ENCODE assay signal across 8 mouse cellular contexts in genomic region chr7:141173323-141173850, GRCm38 (mm10). TPM values are rescaled to one million over a fixed set of nuclear protein-coding genes. Genes with fewer than 3 reads are reported as not detected.
DNase-seq lines count a peak whose midpoint lies in the region; ATAC-seq and TF ChIP-seq lines count a peak whose summit lies in the region.

No protein-coding gene starts in this region.

- no peak for TF ChIP-seq CTCF in cerebellum, adult 2 months (IDR thresholded peaks at IDR 0.05; ENCODE audit: borderline replicate concordance, insufficient read depth, low read depth, low read length)
- TF ChIP-seq CTCF in thymus, adult 2 months (IDR thresholded peaks at IDR 0.05; ENCODE audit: borderline replicate concordance, control insufficient read depth, extremely low read depth, insufficient read depth, low read length, poor library complexity): no peak

- WGBS in cerebellum, adult 2 months: 83% methylated on average over 5 of the region's 5 CpGs
- WGBS in thymus, adult 2 months: 78% methylated on average over 5 of the region's 5 CpGs
- 80% methylated on average over 5 of the region's 5 CpGs for WGBS in liver, embryonic 12.5 days (ENCODE audit: insufficient replicate concordance)

- no peaks in the 10 kb centered on the region for H3K36me3 ChIP-seq in thymus, adult 2 months (ENCODE audit: control insufficient read depth, insufficient read depth, low read length)
- H3K36me3 ChIP-seq in liver, embryonic 12.5 days: no peaks in the 10 kb centered on the region

- peak overlapping the region; percentile 79 for H3K4me2 ChIP-seq in liver, embryonic 12.5 days

- no peak for ATAC-seq in liver, embryonic 12.5 days

- no peak overlapping the region for H3K27ac ChIP-seq in cerebellum, adult 2 months (ENCODE audit: insufficient read depth, low read length)
- H3K27ac ChIP-seq in thymus, adult 2 months (ENCODE audit: control insufficient read depth, insufficient read depth, low read length): peak overlapping the region; percentile 45
- H3K27ac ChIP-seq in liver, embryonic 12.5 days: peak overlapping the region; percentile 82

- peak overlapping the region; percentile 76; the same call in 1 of the 2 replicates for H3K9ac ChIP-seq in liver, embryonic 12.5 days

- peak overlapping the region; percentile 29 for H3K4me3 ChIP-seq in cerebellum, adult 2 months (replicated peaks; ENCODE audit: insufficient read depth, low read depth, low read length)
- peak overlapping the region; percentile 67; the same call in 1 of the 2 replicates for H3K4me3 ChIP-seq in thymus, adult 2 months (ENCODE audit: control insufficient read depth, insufficient read depth, low read length)
- H3K4me3 ChIP-seq in liver, embryonic 12.5 days: peak overlapping the region; percentile 70; the same call in 1 of the 2 replicates

- H3K9me3 ChIP-seq in liver, embryonic 12.5 days (replicated peaks): no peaks in the 10 kb centered on the region

- H3K4me1 ChIP-seq in cerebellum, adult 2 months (ENCODE audit: control insufficient read depth, insufficient read depth, low read length): peaks cover 9% of the 10 kb centered on the region; the same call in 1 of the 2 replicates
- H3K4me1 ChIP-seq in thymus, adult 2 months (replicated peaks; ENCODE audit: control insufficient read depth, insufficient read depth, low read length): peaks cover 15% of the 10 kb centered on the region
- H3K4me1 ChIP-seq in liver, embryonic 12.5 days: peaks cover 51% of the 10 kb centered on the region

- no peak for DNase-seq in cerebellum, adult 2 months
- DNase-seq in cerebellum, adult 9-11 months: no peak
- no peak for DNase-seq in thymus, adult 2 months
- no peak for DNase-seq in thymus, postnatal 10 days (ENCODE audit: low spot score in 2 of 2)
- no peak for DNase-seq in embryo, embryonic 9.5 days (ENCODE audit: extremely low spot score)
- no peak for DNase-seq in right cerebral cortex, postnatal 14 days
- DNase-seq in layer of hippocampus, postnatal 10 days (ENCODE audit: low spot score in 2 of 2): no peak

- no peak for TF ChIP-seq POLR2A in cerebellum, adult 2 months (IDR thresholded peaks at IDR 0.05; ENCODE audit: borderline replicate concordance, insufficient read depth, low read length)
- no peak for TF ChIP-seq POLR2A in thymus, adult 2 months (IDR thresholded peaks at IDR 0.05; ENCODE audit: control insufficient read depth, extremely low read depth, insufficient read depth, low read length, poor library complexity)

- H3K27me3 ChIP-seq in cerebellum, adult 2 months (ENCODE audit: control insufficient read depth, insufficient read depth, low read length): no peaks in the 10 kb centered on the region
- no peaks in the 10 kb centered on the region for H3K27me3 ChIP-seq in thymus, adult 2 months (ENCODE audit: control insufficient read depth, insufficient read depth, low read length)
- H3K27me3 ChIP-seq in liver, embryonic 12.5 days (replicated peaks): peaks cover 9% of the 10 kb centered on the region; the same call in 1 of the 2 replicates

RNA-seq across cellular contexts. Expression of gene Rnh1, which starts 0.7 kb away (rescaled TPM):
- 66.9 and 67.4 TPM in 2 replicates for polyA plus RNA-seq in cerebellum, adult 2 months (2012; rRNA removed)
- 59.0 and 75.9 TPM in 2 replicates for polyA plus RNA-seq in thymus, adult 2 months (2012; rRNA removed)
- polyA plus RNA-seq in liver, embryonic 12.5 days (2016; fragmentation: Nextera tagmentation; extraction: Ambion mirVana): 55.0 and 65.0 TPM in 2 replicates
- 10 to 100 TPM; 29.7 to 32.4 TPM for total RNA-seq in layer of hippocampus, postnatal 10 days (2021)

RNA-seq across cellular contexts. Expression of gene Hras, which starts 20.4 kb away (rescaled TPM):
- polyA plus RNA-seq in cerebellum, adult 2 months (2012; rRNA removed): 169 and 186 TPM in 2 replicates
- 65.6 and 77.9 TPM in 2 replicates for polyA plus RNA-seq in thymus, adult 2 months (2012; rRNA removed)
- 124 and 125 TPM in 2 replicates for polyA plus RNA-seq in liver, embryonic 12.5 days (2016; fragmentation: Nextera tagmentation; extraction: Ambion mirVana)
- 100 to 1,000 TPM; 210 to 243 TPM for total RNA-seq in layer of hippocampus, postnatal 10 days (2021)

RNA-seq across cellular contexts. Expression of gene Lrrc56, which starts 20.6 kb away (rescaled TPM):
- polyA plus RNA-seq in cerebellum, adult 2 months (2012; rRNA removed): 5.6 and 6.3 TPM in 2 replicates
- 7.1 and 7.4 TPM in 2 replicates for polyA plus RNA-seq in thymus, adult 2 months (2012; rRNA removed)
- 16.4 and 17.9 TPM in 2 replicates for polyA plus RNA-seq in liver, embryonic 12.5 days (2016; fragmentation: Nextera tagmentation; extraction: Ambion mirVana)
- 1 to 10 TPM; 5.0 to 5.8 TPM for total RNA-seq in layer of hippocampus, postnatal 10 days (2021)

RNA-seq across cellular contexts. Expression of gene Lmntd2, which starts 40.5 kb away (rescaled TPM):
- polyA plus RNA-seq in cerebellum, adult 2 months (2012; rRNA removed): 0.19 and 0.26 TPM in 2 replicates
- polyA plus RNA-seq in thymus, adult 2 months (2012; rRNA removed): 4.6 and 5.5 TPM in 2 replicates
- polyA plus RNA-seq in liver, embryonic 12.5 days (2016; fragmentation: Nextera tagmentation; extraction: Ambion mirVana): 0.99 and 1.1 TPM in 2 replicates
- total RNA-seq in layer of hippocampus, postnatal 10 days (2021): not detected

RNA-seq across cellular contexts. Expression of gene Rassf7, which starts 42.3 kb away (rescaled TPM):
- polyA plus RNA-seq in cerebellum, adult 2 months (2012; rRNA removed): 5.5 TPM in 2 replicates
- 29.8 TPM in 2 replicates for polyA plus RNA-seq in thymus, adult 2 months (2012; rRNA removed)
- polyA plus RNA-seq in liver, embryonic 12.5 days (2016; fragmentation: Nextera tagmentation; extraction: Ambion mirVana): 27.3 and 28.3 TPM in 2 replicates
- 1 to 10 TPM; 1.6 to 1.7 TPM for total RNA-seq in layer of hippocampus, postnatal 10 days (2021)
